Mouse (Mus musculus) urinary bladder, postnatal 36 days (tissue): Measurements from ENCODE around the gene Morc3.

Experiments used
- DNase-seq, 2 experiments: peaks; one replicate each; pipeline ENCODE4 v3.0.0; 2022; ENCODE audit warnings: low spot score in 2 of 2, mixed read lengths in 1 of 2

Gene Morc3

DNA sequence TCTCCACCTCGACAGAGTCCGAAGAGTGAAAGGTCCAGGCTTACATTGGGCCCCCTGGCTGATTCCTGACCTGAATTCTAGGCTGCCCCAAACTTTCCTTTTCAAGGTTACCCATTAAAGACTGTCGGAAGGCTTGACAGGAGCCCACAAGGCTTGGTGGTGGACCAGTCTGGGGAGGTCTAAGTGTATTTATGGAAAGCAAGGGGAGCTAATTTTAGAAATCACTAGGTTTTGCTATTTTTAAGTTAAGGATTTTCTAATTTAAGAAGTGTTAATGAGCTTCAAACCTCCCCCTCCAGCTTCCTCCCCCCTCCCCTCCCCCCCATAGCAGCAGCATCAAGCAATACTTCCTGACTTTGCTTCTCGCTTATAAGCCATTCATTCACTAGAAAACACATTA is 88.8 kb downstream of the Morc3 start:
- no peak for DNase-seq

DNA sequence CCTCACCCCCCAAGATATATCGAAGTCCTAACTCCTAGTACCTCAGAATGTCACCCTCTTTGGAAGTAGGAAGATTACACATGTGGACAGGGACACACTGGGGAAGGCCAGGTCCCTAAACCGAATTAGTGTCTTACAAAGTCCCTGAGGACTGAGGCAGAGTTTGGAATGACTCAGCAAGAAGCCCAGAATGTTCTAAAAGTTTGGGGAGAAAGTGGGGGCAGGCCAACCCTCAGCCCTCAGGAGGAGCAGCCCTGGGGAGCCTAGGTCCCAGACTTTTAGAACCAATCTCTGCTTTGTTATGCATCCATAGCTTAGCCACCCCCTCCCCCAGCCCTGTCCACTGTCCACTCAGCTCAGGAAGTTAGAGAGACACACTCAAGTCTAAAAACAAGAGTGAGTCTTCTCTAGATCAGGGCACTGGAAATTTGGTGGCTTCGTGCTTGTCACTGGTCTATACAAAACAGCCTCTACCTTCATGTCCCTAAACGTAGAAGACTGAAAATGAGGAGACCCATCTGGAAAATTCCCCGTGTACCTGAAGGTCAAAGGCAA is 91.0 kb downstream of the Morc3 start:
- no peak for DNase-seq

DNA sequence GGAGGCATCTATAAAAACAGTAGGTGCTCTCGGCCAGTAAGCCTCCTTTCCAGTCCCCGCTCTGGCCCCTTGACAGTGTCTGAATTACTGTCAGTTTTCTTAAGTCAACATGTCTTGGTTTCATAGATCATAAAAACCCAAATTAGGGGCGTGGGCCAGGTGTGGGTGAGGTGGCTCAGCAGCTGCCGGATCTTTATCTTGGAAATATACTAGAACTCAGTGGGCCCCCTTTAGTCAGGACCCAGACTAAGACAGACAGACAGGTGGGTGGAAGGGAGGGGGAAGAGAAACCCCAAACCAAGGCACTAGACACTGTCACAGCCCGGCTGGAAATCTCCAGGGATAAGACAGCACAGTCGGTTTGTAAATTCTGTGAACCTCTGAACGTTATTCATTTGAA is 91.9 kb downstream of the Morc3 start:
- DNase-seq, result no peak
